Mouse (Mus musculus) erythroblast, embryonic 14.5 days (primary cell): ENCODE results near the gene Bhlhe41. TPM values are rescaled to one million over a fixed set of nuclear protein-coding genes. Genes with fewer than 3 reads are reported as not detected.

Experiments used
- H3K27me3 ChIP-seq: 2 replicates; pipeline ENCODE4 v1.6.1; 2012; ENCODE audit warnings: inconsistent platforms; ENCODE audit not compliant: control insufficient read depth
- H3K36me3 ChIP-seq: 2 replicates; pipeline ENCODE4 v1.6.1; 2012; ENCODE audit warnings: mild to moderate bottlenecking, inconsistent platforms; ENCODE audit not compliant: control insufficient read depth
- H3K4me1 ChIP-seq: 2 replicates; pipeline ENCODE4 v1.6.1; 2012; ENCODE audit warnings: inconsistent platforms; ENCODE audit not compliant: control insufficient read depth
- H3K4me3 ChIP-seq: replicated peaks from 2 replicates; pipeline ENCODE3; 2012; ENCODE audit warnings: moderate library complexity, mild to moderate bottlenecking, inconsistent platforms
- H3K9me3 ChIP-seq: 2 replicates; pipeline ENCODE4 v1.6.1; 2012; ENCODE audit warnings: low read length, inconsistent platforms, mixed read lengths; ENCODE audit not compliant: control insufficient read depth
- GATA1 ChIP-seq: IDR thresholded peaks from 2 replicates; pipeline ENCODE4 v1.6.1; 2012; ENCODE audit warnings: low read length, inconsistent platforms, mixed read lengths
- TAL1 ChIP-seq: IDR thresholded peaks from 3 replicates; pipeline ENCODE4 v1.6.1; 2012; ENCODE audit warnings: low read length, inconsistent platforms, mixed read lengths
- polyA plus RNA-seq: library from polyadenylated mRNA; stranded (reverse); fragments of >175 nt; gene quantifications from 2 replicates; pipeline ENCODE4 v1.2.3, GENCODE M21; 2012

The Bhlhe41 gene
- polyA plus RNA-seq, 1 experiment: 0.01 TPM

DNA sequence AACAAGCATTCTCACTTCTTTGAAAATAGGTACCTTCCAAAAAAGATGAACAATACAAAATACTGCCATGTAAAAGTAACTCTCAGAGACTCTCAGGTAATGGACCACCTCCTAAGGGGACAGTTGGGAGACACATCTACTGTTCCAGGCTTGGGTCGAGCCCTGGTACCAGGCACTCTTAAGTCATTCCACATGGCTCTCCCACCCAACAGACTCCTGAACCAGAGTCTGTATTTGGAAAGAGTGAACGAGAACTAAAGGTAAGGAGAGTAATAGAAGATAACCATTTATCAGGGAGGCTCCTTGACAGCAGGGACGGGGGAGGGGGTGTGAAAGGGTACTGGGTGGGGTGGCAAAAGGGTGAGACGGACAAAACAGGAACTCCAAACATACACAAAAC, 3.0 kb downstream of the Bhlhe41 start:
- Histone ChIP-seq H3K4me1 (peaks cover 8% of the 10 kb centered on the region), H3K9me3 (no peaks in the 10 kb centered on the region), H3K27me3 (peaks cover 58% of the 10 kb centered on the region), H3K4me3 (no peak overlapping the region), H3K36me3 (no peaks in the 10 kb centered on the region)
- TF ChIP-seq GATA1 (no peak), TAL1 (no peak)

DNA sequence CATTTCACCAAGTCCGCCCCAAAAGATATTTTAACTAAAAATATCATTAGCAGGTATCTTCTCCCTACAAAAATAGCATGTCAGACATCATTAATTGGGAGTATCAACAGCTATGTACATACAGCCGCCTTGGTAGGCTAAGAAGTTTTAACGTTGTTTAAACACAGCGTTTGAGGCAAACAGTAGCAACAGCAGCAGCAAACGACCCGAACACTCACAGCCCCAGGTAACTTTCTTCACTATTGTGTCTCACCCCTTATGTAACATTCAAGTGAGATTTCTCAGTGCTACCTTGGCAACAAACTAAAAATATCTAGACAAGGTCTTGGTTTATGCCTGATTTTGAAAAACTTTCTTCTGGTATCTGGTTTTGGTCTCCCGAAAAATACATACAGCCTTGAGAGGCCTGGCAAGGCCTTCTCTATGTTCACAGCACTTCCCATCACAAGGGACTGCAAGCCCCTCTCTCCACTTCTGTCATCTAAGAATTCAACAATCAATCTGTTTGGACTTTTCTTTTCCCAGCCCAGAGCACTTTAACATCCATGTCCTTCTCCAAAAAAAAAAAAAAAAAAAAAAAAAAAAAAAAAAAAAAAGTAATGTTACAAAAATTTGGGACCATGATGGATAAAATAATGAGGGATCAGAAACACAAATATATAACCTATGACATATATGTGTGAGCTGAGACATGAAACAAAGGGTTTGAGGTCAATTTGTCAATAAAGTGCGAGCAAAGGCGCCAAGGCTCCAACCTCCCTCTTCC, 3.7 kb downstream of the Bhlhe41 start:
- no peaks in the 10 kb centered on the region for H3K36me3 ChIP-seq
- peaks cover 8% of the 10 kb centered on the region for H3K4me1 ChIP-seq
- no peaks in the 10 kb centered on the region for H3K9me3 ChIP-seq
- no peak overlapping the region for H3K4me3 ChIP-seq
- TF ChIP-seq TAL1 (no peak), GATA1 (no peak)
- H3K27me3 ChIP-seq: peaks cover 51% of the 10 kb centered on the region

DNA sequence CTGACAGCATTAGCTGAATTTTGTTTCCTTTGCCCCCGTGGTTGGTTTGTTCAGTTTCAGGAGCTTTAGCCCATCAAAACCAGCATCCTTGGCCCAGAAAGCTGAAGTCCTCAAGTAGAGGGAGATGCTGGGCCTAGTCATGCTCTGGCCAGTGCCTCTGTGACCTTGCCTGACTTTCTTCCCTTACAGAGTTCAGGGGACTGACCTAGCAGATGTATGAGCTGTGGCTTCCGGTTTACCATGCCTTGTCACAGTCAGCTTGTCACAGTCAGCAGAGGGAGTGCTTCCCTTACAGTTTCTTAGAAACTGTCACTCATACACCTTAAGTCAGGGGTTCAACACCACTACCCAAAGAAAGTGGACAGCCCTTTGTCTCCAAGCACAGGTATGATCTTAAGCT, 5.0 kb downstream of the Bhlhe41 start:
- no peak for TF ChIP-seq GATA1
- no peak for TF ChIP-seq TAL1
- H3K9me3 ChIP-seq: no peaks in the 10 kb centered on the region
- H3K36me3 ChIP-seq: no peaks in the 10 kb centered on the region
- peaks cover 38% of the 10 kb centered on the region for H3K27me3 ChIP-seq
- H3K4me1 ChIP-seq: peaks cover 11% of the 10 kb centered on the region
- H3K4me3 ChIP-seq: no peak overlapping the region

DNA sequence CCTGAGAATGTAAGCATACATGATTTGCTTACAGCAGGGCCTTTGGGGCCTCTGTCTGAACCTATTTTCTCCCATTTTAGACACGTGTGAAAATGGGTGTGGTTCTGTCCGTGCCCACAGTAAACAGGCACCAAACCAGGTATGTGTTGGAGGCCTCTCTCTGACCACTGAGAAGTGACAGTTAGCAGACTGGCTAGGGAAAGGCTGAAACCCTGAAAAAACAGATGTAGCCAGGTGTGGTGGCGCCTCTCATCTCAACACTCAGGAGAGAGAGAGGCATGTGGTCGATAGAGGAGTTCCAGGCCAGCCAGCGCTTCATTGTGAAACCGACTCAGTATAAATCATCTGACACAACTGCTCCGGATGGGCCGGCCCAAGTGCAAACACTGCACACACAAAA, 6.9 kb downstream of the Bhlhe41 start:
- peaks cover 9% of the 10 kb centered on the region for H3K4me1 ChIP-seq
- no peaks in the 10 kb centered on the region for H3K9me3 ChIP-seq
- TF ChIP-seq TAL1 (no peak), GATA1 (no peak)
- H3K36me3 ChIP-seq: no peaks in the 10 kb centered on the region
- peaks cover 19% of the 10 kb centered on the region for H3K27me3 ChIP-seq
- H3K4me3 ChIP-seq: no peak overlapping the region

DNA sequence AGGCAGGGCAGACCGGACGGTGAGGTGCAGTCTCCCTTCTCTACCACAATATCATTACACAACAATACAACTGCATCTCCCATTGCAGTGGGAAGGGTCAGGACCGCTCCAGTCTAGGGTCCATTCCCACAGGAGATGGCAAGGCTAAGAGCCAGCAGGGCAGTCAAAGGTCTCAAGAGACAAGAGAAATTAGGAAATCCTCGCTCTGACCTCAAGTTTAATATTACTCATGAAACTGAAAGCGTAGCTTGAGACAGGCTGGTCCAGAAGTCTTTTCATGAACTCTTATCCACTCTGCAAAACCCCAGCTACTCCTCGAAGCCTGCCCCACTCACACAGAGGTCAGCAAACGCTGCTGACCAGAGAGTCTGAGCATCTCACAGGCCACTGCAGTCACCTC, 7.9 kb downstream of the Bhlhe41 start:
- no peaks in the 10 kb centered on the region for H3K36me3 ChIP-seq

GRCm38 (mm10) chr6:145855720-145856551, 9.4 kb downstream of the Bhlhe41 start:
- Histone ChIP-seq H3K27me3 (no peaks in the 10 kb centered on the region), H3K36me3 (no peaks in the 10 kb centered on the region), H3K4me3 (no peak overlapping the region), H3K4me1 (peaks cover 5% of the 10 kb centered on the region), H3K9me3 (no peaks in the 10 kb centered on the region)
- TF ChIP-seq GATA1 (no peak), TAL1 (no peak)

More for the DNA sequence above, 7.9 kb downstream of the Bhlhe41 start:
- Histone ChIP-seq H3K27me3 (peaks cover 9% of the 10 kb centered on the region), H3K4me3 (no peak overlapping the region), H3K4me1 (peaks cover 5% of the 10 kb centered on the region), H3K9me3 (no peaks in the 10 kb centered on the region)
- TF ChIP-seq TAL1: no peak
- no peak for TF ChIP-seq GATA1

DNA sequence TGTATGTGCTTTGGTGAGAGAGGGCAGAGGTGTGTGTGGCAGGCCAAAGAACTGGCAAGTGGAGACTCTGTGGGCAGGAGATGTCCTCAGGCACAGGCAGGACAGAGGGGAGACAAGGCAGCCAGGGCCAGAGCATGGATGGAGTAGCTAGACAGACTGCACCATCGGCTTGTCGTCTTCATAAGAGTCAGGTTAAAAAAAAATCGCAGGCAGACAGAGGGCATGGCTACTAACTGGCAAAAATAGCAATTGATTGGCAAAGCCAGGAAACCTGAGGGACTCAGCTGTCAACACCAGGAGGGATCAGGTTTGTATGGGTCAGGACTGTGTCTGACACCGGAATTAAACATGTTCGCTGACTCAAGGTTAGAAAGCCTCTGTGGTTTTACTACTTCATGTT, 10.6 kb downstream of the Bhlhe41 start:
- Histone ChIP-seq H3K9me3 (no peaks in the 10 kb centered on the region), H3K4me1 (peaks cover 5% of the 10 kb centered on the region), H3K27me3 (no peaks in the 10 kb centered on the region), H3K36me3 (no peaks in the 10 kb centered on the region), H3K4me3 (no peak overlapping the region)
- TF ChIP-seq TAL1: no peak
- no peak for TF ChIP-seq GATA1

DNA sequence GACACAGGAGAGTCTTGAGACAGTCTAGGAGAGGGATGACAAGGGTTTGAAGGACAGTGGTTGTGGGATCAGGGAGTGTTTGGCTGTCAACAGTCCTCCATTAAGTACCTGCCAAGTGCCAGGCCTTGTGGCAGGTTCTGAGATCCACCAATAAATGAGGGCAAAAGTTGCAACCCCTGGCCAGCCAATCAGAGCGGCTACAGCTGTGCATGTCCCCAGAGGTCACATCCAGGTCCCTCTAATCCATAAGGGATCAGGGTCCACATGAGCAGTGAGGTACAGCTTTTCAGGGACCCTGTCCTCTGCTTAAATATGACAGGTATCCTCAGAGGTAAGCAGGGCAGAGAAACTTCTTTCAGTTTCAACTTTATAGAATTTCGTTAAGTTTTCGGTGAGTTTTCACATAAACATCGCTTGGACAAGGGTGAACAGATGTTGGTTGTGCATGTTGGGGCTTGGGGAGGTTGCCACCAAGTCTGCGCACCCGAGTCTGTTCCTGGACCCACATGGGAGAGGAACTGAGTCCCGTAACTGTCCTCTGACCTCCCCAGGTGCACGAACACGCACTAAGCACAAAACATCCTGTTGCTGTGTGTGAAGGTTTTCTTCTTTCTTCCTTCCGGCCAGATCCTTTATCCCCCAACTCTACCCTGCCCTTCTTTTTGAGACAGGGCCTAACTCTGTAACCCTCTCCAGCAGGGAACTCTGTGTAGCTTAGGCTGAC, 11.8 kb downstream of the Bhlhe41 start:
- Histone ChIP-seq H3K4me3 (no peak overlapping the region), H3K9me3 (no peaks in the 10 kb centered on the region), H3K27me3 (no peaks in the 10 kb centered on the region), H3K36me3 (no peaks in the 10 kb centered on the region), H3K4me1 (peaks cover 5% of the 10 kb centered on the region)
- TF ChIP-seq GATA1: no peak
- TF ChIP-seq TAL1: no peak

GRCm38 (mm10) chr6:145852708-145853107, 12.7 kb downstream of the Bhlhe41 start:
- H3K4me1 ChIP-seq: peaks cover 5% of the 10 kb centered on the region
- no peak overlapping the region for H3K4me3 ChIP-seq
- H3K36me3 ChIP-seq: no peaks in the 10 kb centered on the region
- no peaks in the 10 kb centered on the region for H3K9me3 ChIP-seq
- H3K27me3 ChIP-seq: no peaks in the 10 kb centered on the region
- no peak for TF ChIP-seq GATA1
- no peak for TF ChIP-seq TAL1
